Mouse (Mus musculus) left cerebral cortex, adult 9 months (tissue): ENCODE results near the gene Rpl3.
"Not testable (repeated sequence)": the region's sequence is repeated elsewhere in the genome, so short reads cannot be mapped to it uniquely, and the experiment has no call there.

Experiments used
- DNase-seq, 2 experiments: peaks; one replicate each; pipeline ENCODE4 v3.0.0; 2022; ENCODE audit warnings: low spot score in 2 of 2

The Rpl3 gene

DNA sequence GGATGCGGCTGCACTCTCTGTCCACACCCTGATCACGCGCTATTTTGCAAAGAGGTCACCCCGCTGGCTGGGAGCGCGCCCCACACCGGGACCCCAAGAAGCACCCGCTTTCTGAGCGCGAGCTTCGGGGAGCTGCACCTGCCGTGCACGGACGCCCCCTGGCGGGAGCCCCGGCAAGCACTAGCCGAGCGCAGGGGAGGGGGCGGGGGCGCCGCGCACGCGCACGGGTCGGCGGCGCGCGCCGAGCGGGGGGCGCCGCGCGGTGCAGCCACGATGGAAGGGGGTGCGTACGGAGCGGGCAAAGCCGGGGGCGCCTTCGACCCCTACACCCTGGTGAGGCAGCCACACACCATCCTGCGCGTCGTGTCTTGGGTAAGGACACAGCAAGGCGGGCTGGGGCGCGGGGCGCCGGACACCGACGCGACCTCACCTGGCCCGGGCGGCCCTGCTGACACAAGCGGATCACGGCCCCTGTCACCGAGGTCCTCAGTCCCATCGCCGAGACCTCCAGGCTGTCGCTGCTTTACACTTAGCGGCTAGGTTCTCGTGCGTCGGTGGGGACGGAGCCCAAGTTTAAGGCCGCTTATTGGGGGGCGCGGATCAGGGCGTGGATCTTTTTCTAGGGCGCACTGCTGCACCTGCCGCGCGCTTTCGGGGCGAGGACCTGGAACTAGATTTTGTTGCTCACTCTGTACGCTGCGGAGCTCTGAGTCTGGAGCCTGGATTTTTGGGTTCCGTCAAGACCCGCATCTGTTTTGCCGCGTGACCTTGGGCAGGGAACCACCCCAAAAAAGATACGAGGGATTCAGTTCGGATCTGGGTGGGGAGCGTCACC is at the start of gene Rpl3, which contains the start of gene Syngr1:
TSS of gene Rpl3 (minus strand) at position 748 of the 835 bp plus-strand sequence.
TSS of gene Syngr1 (plus strand) at position 214 of the 835 bp plus-strand sequence.
- peak in 1 of 2 experiments; percentile 80 for DNase-seq

- DNase-seq: no peak
Observed at GRCm38 (mm10) chr15:80140878-80141277, 49.2 kb upstream of the Rpl3 start.

DNA sequence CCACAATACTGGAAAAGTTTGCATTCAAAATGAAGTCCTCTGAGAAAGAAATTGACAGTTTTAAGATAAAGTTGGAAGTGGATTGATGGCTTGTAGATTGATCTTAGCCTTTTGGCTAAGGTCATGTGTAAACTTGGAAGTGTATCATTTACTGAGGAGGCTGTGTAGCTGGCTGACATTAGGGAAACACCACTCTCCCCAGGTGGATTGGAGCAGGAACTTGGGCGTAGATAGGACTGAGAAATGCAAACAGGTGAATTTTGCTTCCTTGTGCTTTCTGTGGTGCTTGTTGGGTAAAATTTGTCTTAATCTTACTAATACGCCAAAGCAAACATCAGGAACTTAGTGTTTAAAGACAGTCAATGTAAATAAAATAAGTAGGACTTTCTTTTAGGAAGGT is 48.6 kb upstream of the Rpl3 start:
- no peak for DNase-seq

GRCm38 (mm10) chr15:80137945-80138791 is 46.5 kb upstream of the Rpl3 start:
- DNase-seq: peak; percentile 52 to 82

GRCm38 (mm10) chr15:80136645-80137044 is 45.0 kb upstream of the Rpl3 start:
- no peak for DNase-seq

DNA sequence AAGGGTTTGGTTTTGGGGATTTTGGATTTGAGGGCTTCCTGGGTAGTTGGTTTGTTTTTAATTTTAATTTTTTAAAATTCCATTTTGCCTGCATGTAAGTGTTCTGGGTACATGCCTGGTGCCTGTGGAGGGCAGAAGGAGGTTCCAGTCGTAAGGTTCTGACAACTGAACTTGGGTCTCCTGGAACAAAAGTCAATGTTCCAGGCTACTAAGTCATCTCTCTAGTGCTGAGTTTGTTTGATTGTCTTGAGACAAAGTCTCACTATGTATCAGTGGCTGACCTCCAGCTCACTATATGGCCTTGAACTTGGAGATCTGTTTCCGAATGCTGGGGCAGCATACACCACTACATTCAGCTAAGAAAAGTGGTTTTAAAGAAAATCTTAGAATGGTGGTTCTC is 43.8 kb upstream of the Rpl3 start:
- no peak for DNase-seq

DNA sequence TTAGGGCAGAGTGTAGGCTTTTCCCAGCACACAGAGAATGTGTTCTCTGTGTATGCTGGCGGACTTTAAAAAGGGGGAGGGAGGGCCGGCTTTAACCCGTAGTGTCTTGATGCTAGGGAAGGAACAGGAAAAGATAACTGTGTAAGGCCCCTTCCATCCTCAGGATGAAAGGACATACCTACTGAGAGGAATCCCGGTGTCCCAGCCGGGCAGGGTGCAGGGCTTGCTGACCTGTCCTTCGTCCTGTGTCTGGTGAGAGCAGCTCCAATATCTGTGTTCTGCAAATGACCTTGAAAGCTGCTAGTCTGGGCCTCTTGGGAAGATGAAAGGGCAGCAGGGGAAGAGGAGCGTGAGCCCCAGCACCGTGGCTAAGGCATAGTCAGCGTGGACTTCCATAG is 42.8 kb upstream of the Rpl3 start:
- no peak for DNase-seq

- peak in 1 of 2 experiments; percentile 37 for DNase-seq
Observed at GRCm38 (mm10) chr15:80133682-80134449, 42.2 kb upstream of the Rpl3 start.

DNA sequence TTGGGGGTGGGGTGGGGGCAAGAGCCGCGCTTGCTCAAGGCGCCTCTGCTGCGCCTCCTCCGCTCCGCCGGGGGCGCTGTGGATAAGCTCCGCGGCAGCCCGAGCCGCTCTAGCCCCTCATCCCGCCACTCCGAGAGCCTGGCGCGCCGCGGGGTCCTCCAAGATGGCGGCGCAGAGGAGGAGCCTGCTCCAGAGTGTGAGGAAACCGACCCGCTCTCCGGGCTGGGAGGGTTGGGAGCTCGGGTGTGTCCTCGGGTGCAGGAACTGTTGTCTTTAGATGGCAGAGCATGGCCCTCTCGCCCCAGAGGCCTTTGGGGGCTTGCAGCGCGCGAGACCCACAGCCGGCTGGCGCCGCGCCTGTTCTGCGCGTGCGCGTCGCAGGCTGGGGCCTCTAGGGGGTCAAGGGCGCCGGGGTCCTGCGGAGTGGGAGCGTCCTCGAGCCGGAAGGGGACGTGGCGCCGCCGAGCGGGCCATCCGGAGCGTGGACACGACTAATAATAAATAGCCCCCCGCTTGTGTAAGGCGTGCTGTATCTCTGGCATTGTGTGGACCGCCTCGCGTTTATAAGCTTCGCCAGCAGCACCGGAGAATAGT is 41.4 kb upstream of the Rpl3 start, which contains the start of gene Tab1:
TSS of gene Tab1 (plus strand) at position 135 of the 594 bp plus-strand sequence.
- peak; percentile 75 to 92 for DNase-seq

DNA sequence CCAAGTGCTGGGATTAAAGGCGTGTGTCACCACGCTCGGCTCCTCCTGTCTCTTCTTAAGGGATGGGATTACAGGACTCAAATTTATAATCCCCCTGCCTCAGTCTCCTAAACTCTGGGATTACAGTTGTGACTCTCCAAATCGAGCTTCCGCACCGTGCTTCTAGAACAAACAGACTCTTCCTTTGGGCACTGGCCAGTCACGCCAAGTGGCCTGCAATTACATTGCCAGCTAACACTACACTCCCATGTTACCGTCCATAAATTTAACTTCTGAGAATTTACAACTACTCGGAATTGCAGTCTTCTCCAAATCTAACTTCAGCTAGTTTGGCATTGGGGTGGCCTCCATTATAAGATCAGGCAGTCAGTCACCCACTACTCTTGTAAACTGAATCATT is 40.8 kb upstream of the Rpl3 start:
- DNase-seq: no peak

GRCm38 (mm10) chr15:80131421-80131820 is 39.8 kb upstream of the Rpl3 start:
- DNase-seq: no peak

DNA sequence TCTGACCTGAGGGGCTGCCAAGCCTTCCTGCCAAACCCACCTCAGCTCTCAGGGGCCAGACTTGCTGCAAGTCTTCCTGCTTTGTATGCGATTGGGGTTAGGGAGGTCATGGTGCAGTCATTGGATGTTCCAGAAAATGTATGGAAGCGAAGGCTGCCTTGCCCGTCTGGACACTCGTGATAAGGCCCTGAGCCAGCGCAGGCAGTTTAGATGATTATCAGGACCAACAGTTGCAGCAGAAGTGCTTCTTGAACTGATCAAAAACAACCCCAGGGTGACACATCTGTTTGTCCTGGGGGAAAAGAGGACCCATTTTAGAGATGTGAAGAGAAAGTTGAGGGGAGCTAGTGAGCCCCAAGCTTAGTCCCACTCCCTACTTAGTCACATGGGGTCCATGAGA is 39.0 kb upstream of the Rpl3 start:
- DNase-seq: no peak

DNA sequence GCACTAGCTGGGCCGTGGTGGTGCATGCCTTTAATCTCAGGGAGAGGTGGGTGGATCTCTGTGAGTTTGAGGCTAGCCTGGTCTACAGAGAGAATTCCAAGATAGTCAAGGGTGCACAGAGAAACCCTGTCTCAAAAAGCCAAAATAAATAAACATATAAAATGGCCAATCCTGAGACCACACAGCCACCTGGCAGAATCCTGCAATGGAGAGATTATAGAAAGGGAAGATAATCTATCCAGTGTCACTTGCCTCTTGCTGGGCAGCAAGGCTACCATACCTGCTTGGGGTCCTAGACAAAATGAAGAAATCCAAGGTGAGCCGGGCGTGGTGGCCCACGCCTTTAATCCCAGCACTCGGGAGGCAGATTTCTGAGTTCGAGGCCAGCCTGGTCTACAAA is 38.3 kb upstream of the Rpl3 start:
- DNase-seq: no peak

- DNase-seq: no peak
Observed at GRCm38 (mm10) chr15:80127191-80127590, 35.5 kb upstream of the Rpl3 start.

GRCm38 (mm10) chr15:80124651-80125050 is 33.0 kb upstream of the Rpl3 start:
- DNase-seq: no peak

- DNase-seq: not testable (repeated sequence)
Observed at GRCm38 (mm10) chr15:80122431-80122830, 30.8 kb upstream of the Rpl3 start.

GRCm38 (mm10) chr15:80121721-80122325 is 30.2 kb upstream of the Rpl3 start:
- DNase-seq: no peak

DNA sequence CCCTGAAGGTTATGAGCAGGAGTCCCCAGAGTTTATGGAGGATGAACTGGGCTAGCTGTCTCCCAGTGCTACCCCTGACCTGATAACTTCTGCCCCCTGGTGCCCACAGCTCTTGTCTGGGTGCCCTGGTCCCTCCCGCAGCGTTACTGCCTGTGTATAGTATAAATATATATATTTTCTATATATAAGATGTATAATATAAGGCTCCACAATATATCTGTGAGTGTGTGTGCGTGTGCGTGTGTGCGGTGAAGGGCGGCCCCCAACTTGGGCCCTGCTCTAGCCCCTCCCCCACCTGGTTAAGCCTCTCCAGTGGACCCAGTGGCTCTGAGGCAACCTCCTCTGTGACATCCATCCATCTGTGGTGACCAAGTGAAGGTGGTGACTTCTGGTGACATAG is 27.4 kb upstream of the Rpl3 start:
- no peak for DNase-seq

DNA sequence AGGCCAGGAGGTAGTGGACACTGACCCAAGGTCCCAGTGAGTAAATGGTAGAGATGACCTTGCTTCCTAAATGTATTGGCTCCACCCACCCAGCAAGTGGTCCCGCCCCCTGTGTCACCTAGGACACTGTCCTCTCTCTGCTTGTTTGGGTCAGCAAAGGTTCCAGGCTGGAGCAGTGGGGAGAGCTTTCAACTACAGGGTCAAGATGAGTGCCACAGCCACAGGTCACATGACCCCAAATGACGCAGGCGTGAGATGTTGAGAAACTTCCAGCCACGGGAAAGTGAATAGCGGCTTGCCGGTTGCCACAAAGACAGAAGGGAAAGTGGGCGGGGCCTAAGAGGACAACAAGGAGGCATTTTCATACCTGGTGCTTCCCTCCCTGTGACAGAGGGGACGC is 25.5 kb upstream of the Rpl3 start:
- no peak for DNase-seq

DNA sequence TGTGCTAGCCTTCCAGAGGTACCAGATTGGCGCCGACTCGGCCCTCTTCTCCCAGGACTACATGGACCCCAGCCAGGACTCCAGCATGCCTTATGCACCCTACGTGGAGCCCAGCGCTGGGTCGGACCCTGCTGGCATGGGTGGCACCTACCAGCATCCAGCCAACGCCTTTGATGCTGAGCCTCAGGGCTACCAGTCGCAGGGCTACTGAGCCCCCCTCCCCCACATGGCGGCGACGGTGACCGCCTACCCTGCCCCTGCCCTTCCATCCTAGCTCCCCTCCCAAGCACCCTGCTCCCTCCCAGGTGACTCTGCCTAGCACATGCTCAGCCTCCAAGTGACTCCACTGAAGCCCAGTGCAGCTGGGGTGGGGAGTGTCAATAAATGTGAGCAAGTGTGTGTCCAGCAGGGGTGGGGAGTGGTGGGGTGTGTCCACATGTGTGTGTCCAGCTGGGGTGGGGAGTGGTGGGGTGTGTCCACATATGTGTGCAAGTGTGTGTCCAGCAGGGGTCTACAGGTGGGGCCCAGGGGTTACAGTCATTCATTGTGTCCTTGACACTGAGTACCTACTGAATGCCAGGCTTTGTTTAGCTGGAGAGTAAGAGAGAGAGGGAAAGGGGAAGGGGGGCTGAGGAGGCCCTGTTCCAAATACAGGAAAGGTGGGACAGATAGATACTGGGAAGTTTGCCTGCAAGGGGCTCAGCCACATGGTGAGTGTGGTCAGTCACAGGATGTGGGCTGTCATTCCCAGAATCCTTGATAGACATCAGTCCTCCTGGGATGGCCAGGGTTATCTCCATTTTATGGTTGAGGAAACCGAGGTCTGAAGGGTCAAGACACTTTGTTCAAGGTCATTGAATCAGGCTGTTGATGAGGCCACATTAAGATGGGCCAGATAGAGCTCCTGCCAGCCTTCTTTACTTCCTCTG is 24.5 kb upstream of the Rpl3 start:
- DNase-seq: no peak
